Mouse (Mus musculus): ENCODE data around the gene Gm29644. TPM values are rescaled to one million over a fixed set of nuclear protein-coding genes. Genes with fewer than 3 reads are reported as not detected.
"Not testable (repeated sequence)": the region's sequence is repeated elsewhere in the genome, so short reads cannot be mapped to it uniquely, and the experiment has no call there.

Gm29644 gene
- polyA plus RNA-seq (2015; fragmentation: Nextera tagmentation; extraction: Ambion mirVana) = not detected in 2 replicates

DNA sequence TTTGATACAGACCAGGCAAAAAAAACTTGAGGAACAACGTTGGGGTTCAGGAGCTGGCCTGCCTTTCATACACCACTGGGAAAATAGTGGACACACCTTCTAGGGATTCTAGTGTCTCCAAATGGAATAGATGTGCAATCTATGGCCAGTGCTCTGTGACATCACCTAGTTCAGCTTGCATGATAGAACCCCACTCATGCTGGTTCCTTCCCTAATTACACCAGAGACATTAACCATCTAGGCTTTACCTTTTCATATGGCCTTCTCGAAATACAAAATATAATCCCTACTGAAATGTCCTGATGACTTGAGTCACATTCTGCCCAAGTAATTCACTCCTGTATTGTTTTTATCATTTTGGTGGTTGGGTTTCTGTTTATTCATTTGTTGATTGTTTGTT, at the start of gene Gm29644, which contains the start of gene Gm29423:
TSS of gene Gm29644 (minus strand) at position 157 of the 400 bp plus-strand sequence.
TSS of gene Gm29423 (minus strand) at position 101 of the 400 bp plus-strand sequence.
- not testable (repeated sequence) for H3K9ac ChIP-seq (ENCODE audit: low read length); H3K27ac ChIP-seq (ENCODE audit: low read length); H3K4me3 ChIP-seq (ENCODE audit: low read length); H3K36me3 ChIP-seq (ENCODE audit: control insufficient read depth, insufficient read depth, low read length); ATAC-seq (ENCODE audit: low read depth); H3K27me3 ChIP-seq (ENCODE audit: control insufficient read depth, insufficient read depth, low read depth, low read length); H3K4me1 ChIP-seq (replicated peaks; ENCODE audit: control insufficient read depth, insufficient read depth, low read length); H3K9me3 ChIP-seq (ENCODE audit: control insufficient read depth, low read length); H3K4me2 ChIP-seq (ENCODE audit: low read depth, low read length)
- no CpG with 5 or more reads among the region's 2 CpGs for WGBS

DNA sequence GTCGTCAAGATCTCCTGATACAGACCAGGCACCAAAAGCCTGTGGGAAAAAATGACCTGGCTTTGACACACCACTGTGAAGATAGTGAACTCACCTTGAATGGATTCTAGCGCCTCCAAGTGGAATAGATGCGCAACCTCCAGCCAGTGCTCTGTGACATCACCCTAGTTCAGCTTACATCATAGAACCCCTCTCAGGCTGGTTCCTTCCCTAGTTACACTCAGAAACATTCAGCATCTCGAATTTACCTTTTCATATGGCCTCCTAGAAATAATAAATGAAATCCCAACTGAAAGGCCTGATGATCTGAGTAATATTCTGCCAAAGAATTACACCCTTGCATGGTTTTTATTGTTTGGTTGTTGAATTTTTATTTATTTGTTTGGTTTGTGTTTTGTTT, 29.6 kb downstream of the Gm29644 start, which contains the start of gene Gm21118:
TSS of gene Gm21118 (minus strand) at position 101 of the 400 bp plus-strand sequence.
- H3K4me3 ChIP-seq (ENCODE audit: low read length); H3K4me1 ChIP-seq (replicated peaks; ENCODE audit: control insufficient read depth, insufficient read depth, low read length); H3K27ac ChIP-seq (ENCODE audit: low read length); H3K27me3 ChIP-seq (ENCODE audit: control insufficient read depth, insufficient read depth, low read depth, low read length); ATAC-seq (ENCODE audit: low read depth); H3K36me3 ChIP-seq (ENCODE audit: control insufficient read depth, insufficient read depth, low read length); H3K4me2 ChIP-seq (ENCODE audit: low read depth, low read length); H3K9me3 ChIP-seq (ENCODE audit: control insufficient read depth, low read length); H3K9ac ChIP-seq (ENCODE audit: low read length): not testable (repeated sequence)
- WGBS = no CpG with 5 or more reads among the region's 4 CpGs

Other genes with a start within 250 kb of the Gm29644 start
- gene Gm21118, start 29.7 kb downstream of the Gm29644 start, polyA plus RNA-seq (2015; fragmentation: Nextera tagmentation; extraction: Ambion mirVana) = not detected in 2 replicates
- gene Gm29423, start 56 bp downstream of the Gm29644 start, polyA plus RNA-seq (2015; fragmentation: Nextera tagmentation; extraction: Ambion mirVana) = not detected in 2 replicates
- not detected in 2 replicates for gene Gm20888, start 138.5 kb upstream of the Gm29644 start, polyA plus RNA-seq (2015; fragmentation: Nextera tagmentation; extraction: Ambion mirVana)

Data from lung, embryonic 16.5 days (tissue).